ENCODE assay signal across 15 mouse cellular contexts in genomic region chr8:70856028-70856427, GRCm38 (mm10). TPM values are rescaled to one million over a fixed set of nuclear protein-coding genes. Genes with fewer than 3 reads are reported as not detected.
DNase-seq lines count a peak whose midpoint lies in the region; ATAC-seq lines count a peak whose summit lies in the region.
"Had no signal": no experiment of that assay in that cellular context is flagged by ENCODE, and none has a peak within 500 bp of the region (broad histone marks: within the 10 kb centered on the region; RNA-seq: fewer than 3 reads in every experiment).

No protein-coding gene starts in this region.

- H3K4me1 ChIP-seq in hindbrain, embryonic 13.5 days (replicated peaks): peaks cover 53% of the 10 kb centered on the region
- peaks cover 4% of the 10 kb centered on the region for H3K4me1 ChIP-seq in hindbrain, embryonic 11.5 days (replicated peaks; ENCODE audit: control insufficient read depth, insufficient read depth, low read length)
- no peaks in the 10 kb centered on the region; the same call in 1 of the 2 replicates for H3K4me1 ChIP-seq in brown adipose tissue, adult 24 weeks (ENCODE audit: control insufficient read depth, insufficient read depth, insufficient read length, low read length)
- H3K4me1 ChIP-seq in embryonic facial prominence, embryonic 15.5 days: peaks cover 18% of the 10 kb centered on the region
- H3K4me1 ChIP-seq in liver, embryonic 15.5 days (replicated peaks): peaks cover 43% of the 10 kb centered on the region

- peak overlapping the region; percentile 82; the same call in 1 of the 2 replicates for H3K4me2 ChIP-seq in hindbrain, embryonic 13.5 days
- no peak overlapping the region for H3K4me2 ChIP-seq in hindbrain, embryonic 11.5 days (replicated peaks; ENCODE audit: low read depth, low read length)
- H3K4me2 ChIP-seq in embryonic facial prominence, embryonic 15.5 days (replicated peaks): no peak overlapping the region
- H3K4me2 ChIP-seq in liver, embryonic 15.5 days: peak overlapping the region; percentile 86; the same call in 1 of the 2 replicates

- ATAC-seq in hindbrain, embryonic 13.5 days (ENCODE audit: low FRiP score): no peak
- no peak for ATAC-seq in hindbrain, embryonic 11.5 days (ENCODE audit: low FRiP score)
- ATAC-seq in embryonic facial prominence, embryonic 15.5 days (ENCODE audit: insufficient number of reproducible peaks, low FRiP score, low TSS enrichment, low read depth): no peak
- no peak for ATAC-seq in liver, embryonic 15.5 days (ENCODE audit: insufficient read depth)
- ATAC-seq: CD4-positive, CD25-positive, alpha-beta regulatory T cell, adult 4 months had no signal

- H3K27me3 ChIP-seq in hindbrain, embryonic 13.5 days: no peaks in the 10 kb centered on the region
- no peaks in the 10 kb centered on the region for H3K27me3 ChIP-seq in hindbrain, embryonic 11.5 days (ENCODE audit: control insufficient read depth, insufficient read depth, low read length)
- H3K27me3 ChIP-seq in embryonic facial prominence, embryonic 15.5 days: no peaks in the 10 kb centered on the region
- H3K27me3 ChIP-seq in liver, embryonic 15.5 days: peaks cover 68% of the 10 kb centered on the region

- no peak overlapping the region for H3K4me3 ChIP-seq in hindbrain, embryonic 13.5 days
- H3K4me3 ChIP-seq in hindbrain, embryonic 11.5 days (ENCODE audit: low read depth, low read length): no peak overlapping the region
- peak overlapping the region; percentile 61 for H3K4me3 ChIP-seq in brown adipose tissue, adult 24 weeks (ENCODE audit: insufficient read depth, low read depth, low read length)
- 0 out of 2 replicates have a peak overlapping the region, but pooled peaks have one; percentile 57 for H3K4me3 ChIP-seq in embryonic facial prominence, embryonic 15.5 days (replicated peaks)
- H3K4me3 ChIP-seq in liver, embryonic 15.5 days (replicated peaks): no peak overlapping the region

- peak overlapping the region; percentile 73 for H3K9ac ChIP-seq in hindbrain, embryonic 13.5 days
- no peak overlapping the region for H3K9ac ChIP-seq in hindbrain, embryonic 11.5 days (ENCODE audit: low read depth, low read length)
- no peak overlapping the region for H3K9ac ChIP-seq in embryonic facial prominence, embryonic 15.5 days
- H3K9ac ChIP-seq in liver, embryonic 15.5 days: no peak overlapping the region

- H3K27ac ChIP-seq in hindbrain, embryonic 13.5 days: no peak overlapping the region
- no peak overlapping the region for H3K27ac ChIP-seq in hindbrain, embryonic 11.5 days (ENCODE audit: low read depth, low read length)
- H3K27ac ChIP-seq in brown adipose tissue, adult 24 weeks (replicated peaks; ENCODE audit: low read depth, low read length): no peak overlapping the region
- no peak overlapping the region for H3K27ac ChIP-seq in embryonic facial prominence, embryonic 15.5 days (replicated peaks)
- no peak overlapping the region for H3K27ac ChIP-seq in liver, embryonic 15.5 days (replicated peaks)

- DNase-seq in hindbrain, embryonic 11.5 days (ENCODE audit: low spot score): no peak
- DNase-seq in right cerebral cortex, postnatal 25 days: no peak
- DNase-seq in spleen, postnatal 36 days (ENCODE audit: low spot score in 2 of 2): no peak
- no peak for DNase-seq in left cerebral cortex, adult 8-10 months (ENCODE audit: low spot score in 2 of 2)
- DNase-seq: adrenal gland, postnatal 14 days; cerebellum, adult 11-12 months; gastrocnemius, postnatal 10 days; heart, postnatal 36 days; lung, adult 2 months; right cerebral cortex, adult 18-20 months had no signal

- peaks cover 26% of the 10 kb centered on the region for H3K36me3 ChIP-seq in hindbrain, embryonic 13.5 days
- H3K36me3 ChIP-seq in hindbrain, embryonic 11.5 days (ENCODE audit: control insufficient read depth, insufficient read depth, low read length): no peaks in the 10 kb centered on the region
- H3K36me3 ChIP-seq in embryonic facial prominence, embryonic 15.5 days: no peaks in the 10 kb centered on the region
- no peaks in the 10 kb centered on the region for H3K36me3 ChIP-seq in liver, embryonic 15.5 days (replicated peaks)

- H3K9me3 ChIP-seq in hindbrain, embryonic 13.5 days: no peaks in the 10 kb centered on the region
- no peaks in the 10 kb centered on the region for H3K9me3 ChIP-seq in hindbrain, embryonic 11.5 days (ENCODE audit: control insufficient read depth, low read length)
- no peaks in the 10 kb centered on the region for H3K9me3 ChIP-seq in embryonic facial prominence, embryonic 15.5 days (replicated peaks)
- no peaks in the 10 kb centered on the region for H3K9me3 ChIP-seq in liver, embryonic 15.5 days (replicated peaks)

- 65% methylated on average over 5 of the region's 5 CpGs for WGBS in hindbrain, embryonic 13.5 days
- WGBS in hindbrain, embryonic 11.5 days: 68% methylated on average over 5 of the region's 5 CpGs
- 62% methylated on average over 5 of the region's 5 CpGs for WGBS in embryonic facial prominence, embryonic 15.5 days
- 55% methylated on average over 5 of the region's 5 CpGs for WGBS in liver, embryonic 15.5 days (ENCODE audit: insufficient replicate concordance)

RNA-seq across cellular contexts. Expression of gene Kcnn1, which starts 7.0 kb away (rescaled TPM):
- polyA plus RNA-seq in hindbrain, embryonic 13.5 days (2015; fragmentation: Nextera tagmentation; extraction: Ambion mirVana): 13.3 and 17.7 TPM in 2 replicates
- polyA plus RNA-seq in hindbrain, embryonic 11.5 days (2014; fragmentation: Nextera tagmentation; extraction: Ambion mirVana): 10.7 and 12.2 TPM in 2 replicates
- 5.8 and 6.0 TPM in 2 replicates for polyA plus RNA-seq in brown adipose tissue, adult 24 weeks (2012; ENCODE audit: insufficient read depth, insufficient read length, missing spikeins)
- polyA plus RNA-seq in embryonic facial prominence, embryonic 15.5 days (2015; fragmentation: Nextera tagmentation; extraction: Ambion mirVana): 3.8 and 5.6 TPM in 2 replicates
- polyA plus RNA-seq in liver, embryonic 15.5 days (2015; fragmentation: Nextera tagmentation; extraction: Ambion mirVana): 0.25 and 0.38 TPM in 2 replicates
- 10 to 100 TPM; 15.7 to 28.6 (median 17.7) TPM for total RNA-seq in left cerebral cortex, adult 8-10 months (2022)
- polyA plus RNA-seq: CD4-positive, CD25-positive, alpha-beta regulatory T cell, adult 4 months had no signal

RNA-seq across cellular contexts. Expression of gene Arrdc2, which starts 16.5 kb away (rescaled TPM):
- 7.6 and 8.1 TPM in 2 replicates for polyA plus RNA-seq in hindbrain, embryonic 13.5 days (2015; fragmentation: Nextera tagmentation; extraction: Ambion mirVana)
- 9.9 and 10.3 TPM in 2 replicates for polyA plus RNA-seq in hindbrain, embryonic 11.5 days (2014; fragmentation: Nextera tagmentation; extraction: Ambion mirVana)
- 1.3 and 5.0 TPM in 2 replicates for polyA plus RNA-seq in brown adipose tissue, adult 24 weeks (2012; ENCODE audit: insufficient read depth, insufficient read length, missing spikeins)
- 9.3 and 10.1 TPM in 2 replicates for polyA plus RNA-seq in embryonic facial prominence, embryonic 15.5 days (2015; fragmentation: Nextera tagmentation; extraction: Ambion mirVana)
- polyA plus RNA-seq in liver, embryonic 15.5 days (2015; fragmentation: Nextera tagmentation; extraction: Ambion mirVana): 12.6 and 15.2 TPM in 2 replicates
- 10 to 100 TPM; 10.9 to 22.7 (median 17.6) TPM for total RNA-seq in left cerebral cortex, adult 8-10 months (2022)

RNA-seq across cellular contexts. Expression of gene Ccdc124, which starts 17.7 kb away (rescaled TPM):
- 157 and 162 TPM in 2 replicates for polyA plus RNA-seq in hindbrain, embryonic 13.5 days (2015; fragmentation: Nextera tagmentation; extraction: Ambion mirVana)
- polyA plus RNA-seq in hindbrain, embryonic 11.5 days (2014; fragmentation: Nextera tagmentation; extraction: Ambion mirVana): 162 and 173 TPM in 2 replicates
- 54.5 and 60.6 TPM in 2 replicates for polyA plus RNA-seq in brown adipose tissue, adult 24 weeks (2012; ENCODE audit: insufficient read depth, insufficient read length, missing spikeins)
- 99.6 and 104 TPM in 2 replicates for polyA plus RNA-seq in embryonic facial prominence, embryonic 15.5 days (2015; fragmentation: Nextera tagmentation; extraction: Ambion mirVana)
- polyA plus RNA-seq in liver, embryonic 15.5 days (2015; fragmentation: Nextera tagmentation; extraction: Ambion mirVana): 48.1 and 51.2 TPM in 2 replicates
- 10 to 100 TPM; 76.5 to 94.5 (median 85.6) TPM for total RNA-seq in left cerebral cortex, adult 8-10 months (2022)

RNA-seq across cellular contexts. Expression of gene Slc5a5, which starts 36.5 kb away (rescaled TPM):
- 0.61 and 0.95 TPM in 2 replicates for polyA plus RNA-seq in hindbrain, embryonic 13.5 days (2015; fragmentation: Nextera tagmentation; extraction: Ambion mirVana)
- 0.47 and 0.71 TPM in 2 replicates for polyA plus RNA-seq in hindbrain, embryonic 11.5 days (2014; fragmentation: Nextera tagmentation; extraction: Ambion mirVana)
- not detected in 2 replicates for polyA plus RNA-seq in brown adipose tissue, adult 24 weeks (2012; ENCODE audit: insufficient read depth, insufficient read length, missing spikeins)
- polyA plus RNA-seq in embryonic facial prominence, embryonic 15.5 days (2015; fragmentation: Nextera tagmentation; extraction: Ambion mirVana): 0.45 and 0.64 TPM in 2 replicates
- 0.05 TPM in 1 of 2 replicates, not detected in the other for polyA plus RNA-seq in liver, embryonic 15.5 days (2015; fragmentation: Nextera tagmentation; extraction: Ambion mirVana)
- 10 to 100 TPM; 10.2 to 11.9 (median 11.5) TPM for total RNA-seq in left cerebral cortex, adult 8-10 months (2022)
- total RNA-seq: adrenal gland, postnatal 14 days; heart, postnatal 36 days had no signal
- polyA plus RNA-seq: CD4-positive, CD25-positive, alpha-beta regulatory T cell, adult 4 months had no signal

RNA-seq across cellular contexts. Expression of gene Rpl18a, which starts 41.2 kb away (rescaled TPM):
- 2,665 and 2,711 TPM in 2 replicates for polyA plus RNA-seq in hindbrain, embryonic 13.5 days (2015; fragmentation: Nextera tagmentation; extraction: Ambion mirVana)
- 3,048 and 3,182 TPM in 2 replicates for polyA plus RNA-seq in hindbrain, embryonic 11.5 days (2014; fragmentation: Nextera tagmentation; extraction: Ambion mirVana)
- 822 and 1,180 TPM in 2 replicates for polyA plus RNA-seq in brown adipose tissue, adult 24 weeks (2012; ENCODE audit: insufficient read depth, insufficient read length, missing spikeins)
- 4,781 and 4,906 TPM in 2 replicates for polyA plus RNA-seq in embryonic facial prominence, embryonic 15.5 days (2015; fragmentation: Nextera tagmentation; extraction: Ambion mirVana)
- 2,061 and 2,126 TPM in 2 replicates for polyA plus RNA-seq in liver, embryonic 15.5 days (2015; fragmentation: Nextera tagmentation; extraction: Ambion mirVana)
- 100 to 1,000 TPM; 653 to 769 (median 710) TPM for total RNA-seq in left cerebral cortex, adult 8-10 months (2022)

Comparison
In these comparisons a context has a peak if more than half of its experiments do, and no peak if none do; other contexts are left out.
1. H3K4me2 ChIP-seq: peak in hindbrain, embryonic 13.5 days (single experiment) and liver, embryonic 15.5 days (single experiment); none in hindbrain, embryonic 11.5 days (single experiment) and embryonic facial prominence, embryonic 15.5 days (single experiment).
2. H3K4me3 ChIP-seq: peak in brown adipose tissue, adult 24 weeks (single experiment) and embryonic facial prominence, embryonic 15.5 days (single experiment); none in hindbrain, embryonic 13.5 days (single experiment), hindbrain, embryonic 11.5 days (single experiment) and liver, embryonic 15.5 days (single experiment).